Mouse (Mus musculus) ES-Bruce4 (cell line): Measurements from ENCODE around the gene Tnp2. TPM values are rescaled to one million over a fixed set of nuclear protein-coding genes. Genes with fewer than 3 reads are reported as not detected.

ENCODE experiments used
- H3K27ac ChIP-seq: 2 replicates; pipeline ENCODE4 v1.5.1; 2012; ENCODE audit warnings: low read length, inconsistent platforms; ENCODE audit not compliant: insufficient read depth
- H3K27me3 ChIP-seq: 2 replicates; pipeline ENCODE4 v1.6.1; 2012; ENCODE audit warnings: mild to moderate bottlenecking, low read length, inconsistent platforms; ENCODE audit not compliant: control insufficient read depth, poor library complexity, insufficient read depth, severe bottlenecking
- H3K36me3 ChIP-seq: 2 replicates; pipeline ENCODE4 v1.6.1; 2012; ENCODE audit warnings: inconsistent platforms, mild to moderate bottlenecking, low read length, moderate library complexity; ENCODE audit not compliant: control insufficient read depth, poor library complexity, insufficient read depth, severe bottlenecking
- H3K4me1 ChIP-seq: one replicate; pipeline ENCODE4 v1.8.1; 2011; ENCODE audit warnings: low read length; ENCODE audit not compliant: control insufficient read depth, insufficient read depth
- H3K4me3 ChIP-seq: 2 replicates; pipeline ENCODE4 v1.5.1; 2011; ENCODE audit warnings: low read depth, mild to moderate bottlenecking, low read length
- H3K9ac ChIP-seq: 2 replicates; pipeline ENCODE4 v1.6.1; 2012; ENCODE audit warnings: low read depth, mild to moderate bottlenecking, inconsistent platforms; ENCODE audit not compliant: poor library complexity, severe bottlenecking
- H3K9me3 ChIP-seq: replicated peaks from 2 replicates; pipeline ENCODE4 v1.6.1; 2012; ENCODE audit warnings: mild to moderate bottlenecking, low read length, inconsistent platforms; ENCODE audit not compliant: control insufficient read depth, poor library complexity, insufficient read depth, severe bottlenecking
- CTCF ChIP-seq: IDR thresholded peaks from one replicate; pipeline ENCODE4 v1.8.1; 2011; ENCODE audit warnings: low read depth, low read length
- EP300 ChIP-seq: IDR thresholded peaks from 2 replicates; pipeline ENCODE4 v1.6.1; 2011; ENCODE audit warnings: low read depth, low read length; ENCODE audit not compliant: insufficient read depth
- POLR2A ChIP-seq: IDR thresholded peaks from one replicate; pipeline ENCODE4 v1.8.1; 2011; ENCODE audit warnings: low read length; ENCODE audit not compliant: insufficient read depth
- polyA plus RNA-seq: library from polyadenylated mRNA; stranded (reverse); fragments of >200 nt; gene quantifications from 2 replicates; pipeline ENCODE4 v1.2.4, GENCODE M21; 2011; ENCODE audit warnings: low read depth; ENCODE audit not compliant: missing spikeins, insufficient read depth, insufficient read length

Gene Tnp2
- polyA plus RNA-seq, 1 experiment = not detected

- Histone ChIP-seq H3K27me3 (no peaks in the 10 kb centered on the region), H3K9me3 (no peaks in the 10 kb centered on the region), H3K36me3 (no peaks in the 10 kb centered on the region), H3K4me3 (no peak overlapping the region), H3K9ac (no peak overlapping the region), H3K4me1 (no peaks in the 10 kb centered on the region), H3K27ac (no peak overlapping the region)
- TF ChIP-seq EP300 = no peak
- TF ChIP-seq POLR2A = no peak
- TF ChIP-seq CTCF = no peak
Observed at GRCm38 (mm10) chr16:10756168-10756567, 32.3 kb downstream of the Tnp2 start.

- Histone ChIP-seq H3K9ac (no peak overlapping the region), H3K9me3 (no peaks in the 10 kb centered on the region), H3K27me3 (no peaks in the 10 kb centered on the region), H3K36me3 (no peaks in the 10 kb centered on the region), H3K4me1 (no peaks in the 10 kb centered on the region), H3K27ac (no peak overlapping the region), H3K4me3 (no peak overlapping the region)
- TF ChIP-seq CTCF (no peak), EP300 (no peak), POLR2A (no peak)
Observed at GRCm38 (mm10) chr16:10754521-10755296, 33.8 kb downstream of the Tnp2 start.

- Histone ChIP-seq H3K9me3 (no peaks in the 10 kb centered on the region), H3K27ac (no peak overlapping the region), H3K4me1 (no peaks in the 10 kb centered on the region), H3K27me3 (no peaks in the 10 kb centered on the region), H3K36me3 (no peaks in the 10 kb centered on the region), H3K4me3 (no peak overlapping the region), H3K9ac (no peak overlapping the region)
- TF ChIP-seq CTCF (no peak), POLR2A (no peak)
Observed at GRCm38 (mm10) chr16:10749824-10750223, 38.6 kb downstream of the Tnp2 start.

- no peak for TF ChIP-seq EP300
- no peak for TF ChIP-seq POLR2A
- no peak for TF ChIP-seq CTCF
Observed at GRCm38 (mm10) chr16:10749226-10749625, 39.2 kb downstream of the Tnp2 start.

GRCm38 (mm10) chr16:10741082-10741481, 47.4 kb downstream of the Tnp2 start:
- Histone ChIP-seq H3K4me3 (no peak overlapping the region), H3K27me3 (no peaks in the 10 kb centered on the region), H3K4me1 (peaks cover 2% of the 10 kb centered on the region), H3K27ac (no peak overlapping the region), H3K9ac (no peak overlapping the region), H3K9me3 (no peaks in the 10 kb centered on the region), H3K36me3 (no peaks in the 10 kb centered on the region)
- TF ChIP-seq CTCF (no peak), EP300 (no peak), POLR2A (no peak)

More at GRCm38 (mm10) chr16:10749226-10749625, 39.2 kb downstream of the Tnp2 start:
- no peaks in the 10 kb centered on the region for H3K27me3 ChIP-seq
- H3K9me3 ChIP-seq = no peaks in the 10 kb centered on the region
- no peak overlapping the region for H3K9ac ChIP-seq
- H3K27ac ChIP-seq = no peak overlapping the region
- no peak overlapping the region for H3K4me3 ChIP-seq
- H3K36me3 ChIP-seq = no peaks in the 10 kb centered on the region
- H3K4me1 ChIP-seq = no peaks in the 10 kb centered on the region

GRCm38 (mm10) chr16:10739854-10740398, 48.5 kb downstream of the Tnp2 start:
- Histone ChIP-seq H3K27me3 (no peaks in the 10 kb centered on the region), H3K36me3 (no peaks in the 10 kb centered on the region), H3K4me1 (peaks cover 2% of the 10 kb centered on the region), H3K9me3 (no peaks in the 10 kb centered on the region), H3K4me3 (peak overlapping the region; percentile 25), H3K27ac (no peak overlapping the region), H3K9ac (no peak overlapping the region)
- no peak for TF ChIP-seq POLR2A
- no peak for TF ChIP-seq EP300
